In genomic region chr16:96082301-96083178, GRCm38 (mm10) we compare ENCODE assay signal across 8 mouse cellular contexts. TPM values are rescaled to one million over a fixed set of nuclear protein-coding genes. Genes with fewer than 3 reads are reported as not detected.
DNase-seq lines count a peak whose midpoint lies in the region; ATAC-seq and TF ChIP-seq lines count a peak whose summit lies in the region.

TSS of gene Brwd1 (minus strand) at chr16:96082526.

- H3K27ac ChIP-seq in layer of hippocampus, adult 2 months, result peak within 1 kb of the TSS; percentile 99

- H3K4me1 ChIP-seq in lung, adult 2 months (ENCODE audit: control insufficient read depth, insufficient read depth, low read length), result peaks cover 2% of the 10 kb centered on the region

- peak within 1 kb of the TSS; percentile 73 for H3K4me3 ChIP-seq in layer of hippocampus, adult 2 months
- H3K4me3 ChIP-seq in lung, adult 2 months (replicated peaks; ENCODE audit: extremely low read depth, low read depth, low read length), result peak within 1 kb of the TSS; percentile 91

- under 1% methylated on average over 91 of the region's 107 CpGs for WGBS in lung, adult 2 months

- DNase-seq in MEL-GATA-1-ER (ENCODE audit: extremely low read depth, low read depth), result peak; percentile 42
- DNase-seq in cerebellum, adult 8-10 months, result peak; percentile 91
- DNase-seq in forelimb bud, embryonic 11.5 days (ENCODE audit: low read depth, low spot score), result peak; percentile 90
- peak; percentile 93 for DNase-seq in heart, postnatal 4 days
- peak; percentile 89 to 91 for DNase-seq in layer of hippocampus, adult 2 months (ENCODE audit: low spot score in 2 of 2)
- peak; percentile 83 for DNase-seq in lung, adult 2 months
- peak; percentile 92 for DNase-seq in testis, postnatal 14 days (ENCODE audit: low spot score)

- no peak for TF ChIP-seq CTCF in layer of hippocampus, adult 2 months (conservative IDR thresholded peaks at IDR 0.05)
- TF ChIP-seq CTCF in lung, adult 2 months (IDR thresholded peaks at IDR 0.05; ENCODE audit: insufficient read depth, low read length), result no peak

- TF ChIP-seq POLR2A in lung, adult 2 months (IDR thresholded peaks at IDR 0.05; ENCODE audit: borderline replicate concordance, extremely low read depth, low read depth, low read length), result peak; percentile 95

- peak; percentile 46 for ATAC-seq in neutrophil, adult 5-6 weeks (ENCODE audit: extremely low read depth, insufficient number of reproducible peaks, low FRiP score, poor library complexity, severe bottlenecking)

RNA-seq across cellular contexts. Expression of gene Brwd1, which starts in this region (rescaled TPM):
- total RNA-seq in heart, postnatal 4 days (2021), result 100 to 1,000 TPM; 101 to 109 TPM
- 100 to 1,000 TPM; 141 to 150 TPM for total RNA-seq in layer of hippocampus, adult 2 months (2021)
- 24.5 and 27.4 TPM in 2 replicates for polyA plus RNA-seq in lung, adult 2 months (2012; rRNA removed)
- 507 and 521 TPM in 2 replicates for total RNA-seq in neutrophil, adult 5-6 weeks (2017)

Comparison
In these comparisons a context has a peak if more than half of its experiments do, and no peak if none do; other contexts are left out.
1. Peak in every context shown above with its lines: DNase-seq, ATAC-seq, H3K4me3 ChIP-seq and H3K27ac ChIP-seq.
2. DNase-seq: peak in every context shown above with its lines; median percentile 93 in heart, postnatal 4 days; 92 in testis, postnatal 14 days; 91 in cerebellum, adult 8-10 months; 90 in forelimb bud, embryonic 11.5 days; 90 in layer of hippocampus, adult 2 months; 83 in lung, adult 2 months; 42 in MEL-GATA-1-ER.